Mouse (Mus musculus): ENCODE measurements around the gene Nsl1. TPM values are rescaled to one million over a fixed set of nuclear protein-coding genes. Genes with fewer than 3 reads are reported as not detected.

The Nsl1 gene
- polyA plus RNA-seq, 1 experiment from 2014 or later, result 8.2 TPM

- Histone ChIP-seq H3K4me2 (ENCODE audit: low read length) (no peak overlapping the region), H3K4me3 (replicated peaks; ENCODE audit: low read length) (no peak overlapping the region), H3K27ac (ENCODE audit: low read length) (no peak overlapping the region), H3K9me3 (ENCODE audit: control insufficient read depth, low read length) (no peaks in the 10 kb centered on the region), H3K36me3 (ENCODE audit: control insufficient read depth, insufficient read depth) (no peaks in the 10 kb centered on the region), H3K4me1 (replicated peaks; ENCODE audit: control insufficient read depth, insufficient read depth, low read length) (no peaks in the 10 kb centered on the region), H3K27me3 (replicated peaks; ENCODE audit: control insufficient read depth, insufficient read depth, low read length) (no peaks in the 10 kb centered on the region), H3K9ac (replicated peaks; ENCODE audit: low read depth, low read length) (no peak overlapping the region)
- ATAC-seq, result no peak
- 100% methylated on average over 2 of the region's 2 CpGs for WGBS
Observed at GRCm38 (mm10) chr1:191045264-191045663, 17.5 kb upstream of the Nsl1 start.

DNA sequence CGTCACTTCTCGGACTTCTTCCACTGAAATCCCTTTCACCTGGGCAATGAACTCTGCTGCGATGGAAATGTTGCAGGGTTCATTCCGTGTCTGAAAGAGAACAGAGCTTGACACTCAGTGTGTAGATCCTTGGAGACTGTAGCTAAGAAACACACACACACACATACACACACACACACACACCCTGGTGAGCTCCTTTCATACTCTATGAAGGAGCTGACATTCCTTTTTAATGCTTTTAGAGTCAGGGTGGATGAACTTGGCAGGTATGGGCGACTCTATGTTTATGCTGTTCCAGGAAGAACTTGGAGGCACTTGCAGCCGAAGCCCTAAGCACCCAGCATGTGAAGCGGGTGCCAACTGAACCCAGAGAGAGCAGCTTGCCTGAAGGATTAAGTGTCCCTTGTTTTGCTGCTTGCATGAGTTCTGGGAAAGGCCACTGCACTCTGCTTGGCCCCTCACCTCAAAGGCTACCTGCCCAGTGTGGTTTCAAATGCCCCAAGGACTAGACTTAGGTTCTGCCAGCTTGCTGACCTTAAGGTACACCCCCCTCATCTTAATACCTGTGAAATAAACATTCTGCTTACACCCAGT lies 16.5 kb upstream of the Nsl1 start:
- H3K9ac ChIP-seq (replicated peaks; ENCODE audit: low read depth, low read length), result no peak overlapping the region
- no peaks in the 10 kb centered on the region for H3K36me3 ChIP-seq (ENCODE audit: control insufficient read depth, insufficient read depth)
- H3K27ac ChIP-seq (ENCODE audit: low read length), result no peak overlapping the region
- WGBS, result 69% methylated on average over 7 of the region's 7 CpGs
- no peak overlapping the region for H3K4me3 ChIP-seq (replicated peaks; ENCODE audit: low read length)
- H3K4me1 ChIP-seq (replicated peaks; ENCODE audit: control insufficient read depth, insufficient read depth, low read length), result no peaks in the 10 kb centered on the region
- no peaks in the 10 kb centered on the region for H3K9me3 ChIP-seq (ENCODE audit: control insufficient read depth, low read length)
- H3K4me2 ChIP-seq (ENCODE audit: low read length), result no peak overlapping the region
- ATAC-seq, result no peak
- H3K27me3 ChIP-seq (replicated peaks; ENCODE audit: control insufficient read depth, insufficient read depth, low read length), result no peaks in the 10 kb centered on the region

- Histone ChIP-seq H3K27me3 (replicated peaks; ENCODE audit: control insufficient read depth, insufficient read depth, low read length) (no peaks in the 10 kb centered on the region), H3K9me3 (ENCODE audit: control insufficient read depth, low read length) (no peaks in the 10 kb centered on the region), H3K27ac (ENCODE audit: low read length) (no peak overlapping the region), H3K9ac (replicated peaks; ENCODE audit: low read depth, low read length) (no peak overlapping the region), H3K4me1 (replicated peaks; ENCODE audit: control insufficient read depth, insufficient read depth, low read length) (no peaks in the 10 kb centered on the region), H3K4me2 (ENCODE audit: low read length) (no peak overlapping the region), H3K4me3 (replicated peaks; ENCODE audit: low read length) (no peak overlapping the region), H3K36me3 (ENCODE audit: control insufficient read depth, insufficient read depth) (no peaks in the 10 kb centered on the region)
- WGBS, result 90% methylated on average over 3 of the region's 3 CpGs
- ATAC-seq, result no peak
Observed at GRCm38 (mm10) chr1:191053555-191053954, 9.3 kb upstream of the Nsl1 start.

- H3K9ac ChIP-seq (replicated peaks; ENCODE audit: low read depth, low read length), result no peak overlapping the region
- no peaks in the 10 kb centered on the region for H3K9me3 ChIP-seq (ENCODE audit: control insufficient read depth, low read length)
- H3K27me3 ChIP-seq (replicated peaks; ENCODE audit: control insufficient read depth, insufficient read depth, low read length), result no peaks in the 10 kb centered on the region
- 71% methylated on average over 8 of the region's 8 CpGs for WGBS
- ATAC-seq, result no peak
- no peaks in the 10 kb centered on the region for H3K4me1 ChIP-seq (replicated peaks; ENCODE audit: control insufficient read depth, insufficient read depth, low read length)
- no peak overlapping the region for H3K4me2 ChIP-seq (ENCODE audit: low read length)
- H3K36me3 ChIP-seq (ENCODE audit: control insufficient read depth, insufficient read depth), result no peaks in the 10 kb centered on the region
- no peak overlapping the region for H3K27ac ChIP-seq (ENCODE audit: low read length)
- H3K4me3 ChIP-seq (replicated peaks; ENCODE audit: low read length), result no peak overlapping the region
Observed at GRCm38 (mm10) chr1:191054870-191055532, 7.8 kb upstream of the Nsl1 start.

DNA sequence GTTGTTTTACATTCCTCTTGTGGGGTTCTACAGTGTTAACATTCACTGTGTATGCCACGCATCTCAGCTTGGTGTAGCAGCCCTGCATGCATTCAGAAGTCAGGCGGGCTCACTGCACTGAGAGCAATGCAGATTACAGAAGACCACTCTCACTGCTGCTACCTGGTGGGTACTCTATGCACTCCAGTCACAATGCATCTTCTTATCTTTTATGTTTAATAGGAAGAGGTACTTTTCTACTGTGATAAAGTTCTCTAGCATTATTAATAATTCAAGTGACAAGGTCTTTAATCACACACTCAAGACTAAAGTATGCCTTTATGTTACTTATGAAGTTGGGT lies 7.3 kb upstream of the Nsl1 start:
- 66% methylated on average over 2 of the region's 2 CpGs for WGBS

DNA sequence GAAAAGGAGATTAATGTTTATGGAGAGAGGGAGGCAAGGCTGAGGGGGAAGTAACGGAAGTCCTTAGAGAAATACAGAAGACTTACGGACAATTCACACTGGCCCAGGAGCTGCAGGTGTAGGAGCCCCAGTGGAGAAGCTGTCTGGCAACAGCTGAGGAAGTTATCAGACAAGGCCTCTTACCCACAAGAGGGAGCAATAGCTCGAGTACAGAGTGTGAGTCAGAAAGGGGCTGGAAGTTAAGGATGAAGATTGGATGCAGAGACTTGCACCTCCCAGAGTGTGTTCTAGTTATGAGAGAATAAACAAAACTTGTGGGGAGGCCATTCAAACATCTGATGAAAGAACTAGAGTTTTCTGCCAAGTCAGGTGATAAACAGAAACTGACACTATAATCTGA lies 5.4 kb upstream of the Nsl1 start:
- Histone ChIP-seq H3K4me3 (replicated peaks; ENCODE audit: low read length) (no peak overlapping the region), H3K27me3 (replicated peaks; ENCODE audit: control insufficient read depth, insufficient read depth, low read length) (no peaks in the 10 kb centered on the region), H3K27ac (ENCODE audit: low read length) (no peak overlapping the region), H3K36me3 (ENCODE audit: control insufficient read depth, insufficient read depth) (no peaks in the 10 kb centered on the region), H3K4me2 (ENCODE audit: low read length) (no peak overlapping the region), H3K9me3 (ENCODE audit: control insufficient read depth, low read length) (no peaks in the 10 kb centered on the region), H3K9ac (replicated peaks; ENCODE audit: low read depth, low read length) (no peak overlapping the region), H3K4me1 (replicated peaks; ENCODE audit: control insufficient read depth, insufficient read depth, low read length) (peaks cover 5% of the 10 kb centered on the region; the same call in 1 of the 2 replicates)
- ATAC-seq, result no peak
- 75% methylated on average over 3 of the region's 3 CpGs for WGBS

More for the DNA sequence above, 7.3 kb upstream of the Nsl1 start:
- Histone ChIP-seq H3K4me2 (ENCODE audit: low read length) (no peak overlapping the region), H3K9me3 (ENCODE audit: control insufficient read depth, low read length) (no peaks in the 10 kb centered on the region), H3K4me1 (replicated peaks; ENCODE audit: control insufficient read depth, insufficient read depth, low read length) (no peaks in the 10 kb centered on the region), H3K27me3 (replicated peaks; ENCODE audit: control insufficient read depth, insufficient read depth, low read length) (no peaks in the 10 kb centered on the region), H3K27ac (ENCODE audit: low read length) (no peak overlapping the region), H3K36me3 (ENCODE audit: control insufficient read depth, insufficient read depth) (no peaks in the 10 kb centered on the region), H3K9ac (replicated peaks; ENCODE audit: low read depth, low read length) (no peak overlapping the region), H3K4me3 (replicated peaks; ENCODE audit: low read length) (no peak overlapping the region)
- no peak for ATAC-seq

DNA sequence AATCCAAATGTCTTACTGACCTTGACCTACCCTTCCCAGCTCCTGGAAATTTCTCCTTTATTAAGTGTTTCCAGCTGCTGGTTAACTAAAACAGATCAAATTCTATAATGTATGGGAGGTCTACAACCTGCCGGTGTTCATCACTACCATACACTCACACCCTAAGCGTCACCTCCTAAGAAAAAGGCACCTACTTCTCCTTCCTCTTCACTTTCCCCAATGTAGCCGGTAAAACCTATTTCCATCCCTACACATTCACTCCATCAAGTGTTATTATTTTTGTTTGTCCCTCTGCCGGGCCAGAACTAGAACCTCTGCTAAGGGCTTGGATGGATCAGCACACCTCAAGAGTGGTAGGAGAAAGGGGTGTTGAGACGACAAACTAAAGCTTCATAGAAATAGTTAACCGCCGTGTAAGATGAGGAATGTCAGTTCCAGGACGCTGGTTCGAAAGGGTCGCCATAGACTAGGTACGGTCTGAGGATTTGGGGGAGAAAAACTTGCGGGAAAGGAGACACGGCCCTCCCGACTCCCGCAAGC lies 501 bp upstream of the Nsl1 start:
- ATAC-seq, result no peak
- Histone ChIP-seq H3K4me2 (ENCODE audit: low read length) (peak overlapping the region; percentile 92), H3K9me3 (ENCODE audit: control insufficient read depth, low read length) (no peaks in the 10 kb centered on the region), H3K36me3 (ENCODE audit: control insufficient read depth, insufficient read depth) (no peaks in the 10 kb centered on the region), H3K4me3 (replicated peaks; ENCODE audit: low read length) (peak overlapping the region; percentile 65), H3K27me3 (replicated peaks; ENCODE audit: control insufficient read depth, insufficient read depth, low read length) (no peaks in the 10 kb centered on the region), H3K27ac (ENCODE audit: low read length) (peak overlapping the region; percentile 30; the same call in 1 of the 2 replicates), H3K4me1 (replicated peaks; ENCODE audit: control insufficient read depth, insufficient read depth, low read length) (peaks cover 13% of the 10 kb centered on the region), H3K9ac (replicated peaks; ENCODE audit: low read depth, low read length) (peak overlapping the region; percentile 72)
- 6% methylated on average over 15 of the region's 15 CpGs for WGBS

GRCm38 (mm10) chr1:191063700-191064099 lies 888 bp downstream of the Nsl1 start:
- ATAC-seq, result no peak
- 67% methylated on average over 9 of the region's 9 CpGs for WGBS
- H3K9ac ChIP-seq (replicated peaks; ENCODE audit: low read depth, low read length), result no peak overlapping the region
- H3K36me3 ChIP-seq (ENCODE audit: control insufficient read depth, insufficient read depth), result no peaks in the 10 kb centered on the region
- H3K4me1 ChIP-seq (replicated peaks; ENCODE audit: control insufficient read depth, insufficient read depth, low read length), result peaks cover 13% of the 10 kb centered on the region
- H3K4me2 ChIP-seq (ENCODE audit: low read length), result peak overlapping the region; percentile 92
- no peak overlapping the region for H3K27ac ChIP-seq (ENCODE audit: low read length)
- no peaks in the 10 kb centered on the region for H3K27me3 ChIP-seq (replicated peaks; ENCODE audit: control insufficient read depth, insufficient read depth, low read length)
- no peaks in the 10 kb centered on the region for H3K9me3 ChIP-seq (ENCODE audit: control insufficient read depth, low read length)
- H3K4me3 ChIP-seq (replicated peaks; ENCODE audit: low read length), result peak overlapping the region; percentile 65

DNA sequence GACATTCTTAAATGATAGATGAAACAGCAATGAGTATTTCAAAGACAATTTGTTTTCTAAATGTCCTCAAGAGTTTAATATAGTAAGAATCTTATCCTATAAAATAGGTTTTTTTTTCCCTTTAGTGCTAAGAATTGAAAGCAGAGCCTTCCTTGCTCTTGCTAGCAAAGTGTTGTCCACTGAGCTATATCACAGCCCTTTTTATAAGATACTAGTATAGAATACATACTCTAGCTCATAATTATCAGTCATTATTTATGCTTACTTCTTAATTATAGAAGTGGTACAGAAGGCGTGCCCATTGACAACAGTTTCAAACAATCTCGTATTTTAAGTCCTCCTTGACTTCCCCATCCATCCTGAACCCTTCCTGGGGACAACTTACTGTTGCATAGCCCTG lies 1.7 kb downstream of the Nsl1 start:
- ATAC-seq, result no peak
- 86% methylated on average over 2 of the region's 2 CpGs for WGBS
- Histone ChIP-seq H3K27me3 (replicated peaks; ENCODE audit: control insufficient read depth, insufficient read depth, low read length) (no peaks in the 10 kb centered on the region), H3K9ac (replicated peaks; ENCODE audit: low read depth, low read length) (no peak overlapping the region), H3K4me2 (ENCODE audit: low read length) (no peak overlapping the region), H3K4me3 (replicated peaks; ENCODE audit: low read length) (no peak overlapping the region), H3K9me3 (ENCODE audit: control insufficient read depth, low read length) (no peaks in the 10 kb centered on the region), H3K36me3 (ENCODE audit: control insufficient read depth, insufficient read depth) (no peaks in the 10 kb centered on the region), H3K4me1 (replicated peaks; ENCODE audit: control insufficient read depth, insufficient read depth, low read length) (peaks cover 13% of the 10 kb centered on the region), H3K27ac (ENCODE audit: low read length) (no peak overlapping the region)
